Comparison of ENCODE assay signal across 27 mouse cellular contexts in genomic region chr9:27271899-27272298, GRCm38 (mm10). TPM values are rescaled to one million over a fixed set of nuclear protein-coding genes. Genes with fewer than 3 reads are reported as not detected.
"Had no signal": no experiment of that assay in that cellular context is flagged by ENCODE, and none has a peak within 500 bp of the region (broad histone marks: within the 10 kb centered on the region; RNA-seq: fewer than 3 reads in every experiment).

No protein-coding gene starts in this region.

- H3K36me3 ChIP-seq: embryonic facial prominence, embryonic 10.5 days; embryonic facial prominence, embryonic 12.5 days; embryonic facial prominence, embryonic 13.5 days; embryonic facial prominence, embryonic 15.5 days; forebrain, embryonic 10.5 days; forebrain, embryonic 12.5 days; forebrain, embryonic 15.5 days had no signal

- H3K27ac ChIP-seq: embryonic facial prominence, embryonic 10.5 days; embryonic facial prominence, embryonic 12.5 days; embryonic facial prominence, embryonic 13.5 days; embryonic facial prominence, embryonic 15.5 days; forebrain, embryonic 10.5 days; forebrain, embryonic 12.5 days; forebrain, embryonic 13.5 days; forebrain, embryonic 15.5 days; gastrocnemius, adult 2 months; heart, adult 2 months had no signal

- H3K4me3 ChIP-seq: embryonic facial prominence, embryonic 10.5 days; embryonic facial prominence, embryonic 12.5 days; embryonic facial prominence, embryonic 13.5 days; embryonic facial prominence, embryonic 15.5 days; erythroblast, embryonic 14.5 days; forebrain, embryonic 10.5 days; forebrain, embryonic 12.5 days; forebrain, embryonic 13.5 days; forebrain, embryonic 15.5 days; gastrocnemius, adult 2 months; heart, adult 2 months had no signal

- H3K4me1 ChIP-seq: embryonic facial prominence, embryonic 10.5 days; embryonic facial prominence, embryonic 12.5 days; embryonic facial prominence, embryonic 13.5 days; embryonic facial prominence, embryonic 15.5 days; forebrain, embryonic 10.5 days; forebrain, embryonic 12.5 days; forebrain, embryonic 13.5 days; forebrain, embryonic 15.5 days had no signal

- H3K4me2 ChIP-seq: embryonic facial prominence, embryonic 12.5 days; embryonic facial prominence, embryonic 13.5 days; embryonic facial prominence, embryonic 15.5 days; forebrain, embryonic 12.5 days; forebrain, embryonic 13.5 days; forebrain, embryonic 15.5 days had no signal

- H3K9ac ChIP-seq: embryonic facial prominence, embryonic 12.5 days; embryonic facial prominence, embryonic 13.5 days; embryonic facial prominence, embryonic 15.5 days; forebrain, embryonic 12.5 days; forebrain, embryonic 13.5 days; forebrain, embryonic 15.5 days; forebrain, postnatal 0 days had no signal

- DNase-seq: cerebellum, adult 8-10 months; cerebellum, adult 9-10 months; cerebellum, adult 9-11 months; cerebellum, postnatal 10 days; cerebellum, postnatal 14 days; cerebellum, postnatal 25 days; cerebellum, postnatal 36 days; embryo, embryonic 11 days; forebrain, postnatal 0 days; gastrocnemius, adult 2 months; gastrocnemius, postnatal 10 days; gastrocnemius, postnatal 14 days; gastrocnemius, postnatal 25 days; gastrocnemius, postnatal 36 days; heart, adult 18-20 months; heart, adult 2 months had no signal

- H3K9me3 ChIP-seq: embryonic facial prominence, embryonic 10.5 days; embryonic facial prominence, embryonic 12.5 days; embryonic facial prominence, embryonic 13.5 days; embryonic facial prominence, embryonic 15.5 days; forebrain, embryonic 10.5 days; forebrain, embryonic 12.5 days; forebrain, embryonic 15.5 days had no signal

- ATAC-seq: forebrain, embryonic 13.5 days; forebrain, embryonic 14.5 days; forebrain, embryonic 15.5 days; forebrain, embryonic 16.5 days; forebrain, postnatal 0 days had no signal

- H3K27me3 ChIP-seq: embryonic facial prominence, embryonic 12.5 days; embryonic facial prominence, embryonic 13.5 days; embryonic facial prominence, embryonic 15.5 days; forebrain, embryonic 12.5 days; forebrain, embryonic 15.5 days had no signal

RNA-seq across cellular contexts. Expression of gene Igsf9b, which starts 27.1 kb away (rescaled TPM):
- polyA plus RNA-seq: erythroblast, embryonic 14.5 days had no signal
